Mouse (Mus musculus): Measurements from ENCODE around the gene Aspn.

Aspn gene

DNA sequence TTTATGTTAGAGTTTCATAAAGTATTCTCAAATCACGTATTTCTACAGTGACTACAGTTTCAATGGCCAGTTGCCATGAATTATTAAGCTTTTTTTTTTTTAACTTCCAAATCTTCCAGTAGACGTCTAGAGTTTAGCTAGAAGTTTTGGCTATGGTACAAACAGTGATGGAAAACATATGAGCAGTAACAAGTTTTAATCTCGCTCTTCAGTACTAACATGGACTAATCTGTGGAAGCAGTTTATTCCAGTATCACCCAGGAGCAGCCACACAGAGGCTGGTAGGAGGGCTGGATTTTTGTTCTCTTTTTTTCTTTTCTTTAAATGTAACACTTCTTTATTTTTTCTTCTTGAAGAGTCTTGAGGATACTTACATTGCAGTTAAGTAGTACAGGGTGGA is at the start of gene Aspn:
Aspn (plus strand) TSS at position 165 of the 400 bp plus-strand sequence.
- DNase-seq (ENCODE audit: low spot score): no peak

DNA sequence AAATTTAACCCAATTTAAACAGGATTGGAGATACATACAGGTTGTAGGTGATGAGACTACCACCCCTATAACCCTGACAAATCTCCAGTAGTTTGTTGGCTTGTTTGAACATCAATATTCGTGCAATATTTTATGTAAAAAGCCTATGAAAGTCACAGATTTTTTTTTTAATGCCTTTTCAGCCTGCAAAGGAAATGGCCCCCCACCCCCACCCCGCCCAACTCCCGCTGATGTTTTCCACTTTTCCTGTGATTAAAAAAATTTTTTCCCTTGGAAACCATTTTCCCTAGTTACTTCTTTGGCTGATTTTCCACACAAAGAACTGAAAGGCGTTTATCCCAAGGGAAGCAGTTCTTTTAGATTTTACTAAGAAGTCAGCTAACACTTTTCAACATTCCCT is 39.7 kb upstream of the Aspn start, which contains the start of gene Ecm2:
Ecm2 (plus strand) TSS at position 301 of the 400 bp plus-strand sequence.
- DNase-seq (ENCODE audit: low spot score): no peak

DNA sequence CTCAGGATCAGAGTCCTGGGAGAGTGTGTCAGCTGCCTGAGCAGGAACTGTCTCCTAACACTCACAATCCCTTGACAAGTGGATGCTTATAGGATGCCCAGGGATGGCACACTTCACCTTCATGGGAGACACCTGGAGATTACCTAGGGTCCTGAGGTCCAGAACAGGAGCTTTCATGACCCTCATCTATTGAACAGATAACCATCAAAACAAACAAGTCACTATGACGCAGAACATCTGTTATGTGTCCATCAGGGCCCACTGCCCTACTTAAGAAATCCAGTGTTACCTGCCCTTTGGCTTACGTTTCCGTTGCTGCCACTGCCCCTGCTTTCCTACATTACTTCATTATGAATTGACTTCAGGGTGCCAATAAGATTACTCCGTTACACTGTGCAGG is 38.5 kb upstream of the Aspn start:
- DNase-seq (ENCODE audit: low spot score): no peak

DNA sequence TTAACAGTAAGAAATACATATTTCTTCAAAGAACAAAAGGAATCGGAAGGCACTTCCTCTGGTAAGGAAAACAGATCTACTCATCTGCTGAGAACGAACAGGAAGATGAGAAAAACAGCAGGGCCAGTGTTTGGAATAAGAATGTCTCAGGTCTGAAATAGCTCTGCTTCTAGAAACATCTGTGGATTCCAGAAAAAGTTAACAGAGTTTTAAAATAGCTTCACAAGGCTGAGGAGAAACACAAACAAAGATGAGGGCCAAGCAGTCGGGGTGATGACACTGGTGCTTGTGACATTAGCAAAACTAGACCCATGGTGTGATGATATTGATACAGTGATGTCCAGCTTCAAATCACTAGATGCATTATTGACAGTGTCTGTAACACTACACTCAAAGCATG is 37.1 kb upstream of the Aspn start:
- DNase-seq (ENCODE audit: low spot score): no peak

DNA sequence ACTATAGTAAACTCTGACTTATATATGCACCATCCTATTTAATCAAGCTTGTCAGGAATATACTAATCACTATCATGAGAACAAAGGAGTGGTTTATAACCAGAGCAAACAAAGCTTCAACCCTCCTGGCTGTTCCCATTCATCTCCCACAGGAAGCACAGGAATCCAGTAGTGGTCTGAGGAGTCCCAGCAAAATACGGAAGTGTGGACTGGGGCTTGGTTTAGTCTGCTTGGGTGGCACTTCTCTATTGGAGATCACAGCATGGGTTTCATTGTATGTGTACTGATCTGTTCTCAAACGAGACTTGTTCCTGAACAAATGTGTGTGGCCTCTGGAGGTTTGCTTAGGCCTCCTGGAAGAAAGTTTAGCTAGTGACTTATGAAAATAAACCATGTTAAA is 25.5 kb upstream of the Aspn start:
- DNase-seq (ENCODE audit: low spot score): no peak

DNA sequence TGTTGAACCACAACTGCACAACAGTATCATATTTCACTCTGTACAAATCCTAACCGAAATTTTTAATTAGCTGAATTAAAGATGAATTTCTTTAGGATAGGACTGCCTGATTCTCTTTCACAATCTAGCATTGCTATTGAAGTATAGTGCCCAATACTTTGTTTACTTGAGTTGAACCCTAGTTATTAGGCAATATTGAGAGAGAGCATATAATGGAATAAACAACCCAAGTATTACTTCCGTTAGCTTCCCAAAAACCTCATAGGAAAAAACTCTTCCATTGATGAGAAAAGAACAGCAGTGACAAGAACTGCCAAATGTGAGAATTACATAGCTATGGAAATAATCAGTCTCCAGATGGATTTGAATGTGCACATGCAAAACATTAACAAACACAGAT is 18.0 kb upstream of the Aspn start:
- no peak for DNase-seq (ENCODE audit: low spot score)

DNA sequence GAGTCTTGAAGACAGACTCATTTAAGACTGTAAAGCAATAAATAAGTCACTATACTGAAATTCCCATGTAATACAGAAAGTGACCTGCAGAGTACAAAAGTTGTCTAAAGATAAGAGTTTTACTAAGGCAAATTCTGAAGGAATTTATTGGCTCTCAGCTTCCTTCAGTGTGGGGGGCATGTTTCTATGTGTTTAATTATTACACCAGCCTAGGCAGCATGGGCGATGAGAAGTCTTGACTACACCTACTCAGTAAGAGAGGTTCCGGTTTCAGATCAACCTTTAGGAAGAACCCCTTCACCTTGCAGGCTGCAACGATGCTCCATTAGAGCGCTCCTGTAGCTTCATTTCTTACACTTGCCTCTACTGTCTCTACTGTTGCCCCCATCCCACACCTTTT is 13.6 kb upstream of the Aspn start:
- no peak for DNase-seq (ENCODE audit: low spot score)

DNA sequence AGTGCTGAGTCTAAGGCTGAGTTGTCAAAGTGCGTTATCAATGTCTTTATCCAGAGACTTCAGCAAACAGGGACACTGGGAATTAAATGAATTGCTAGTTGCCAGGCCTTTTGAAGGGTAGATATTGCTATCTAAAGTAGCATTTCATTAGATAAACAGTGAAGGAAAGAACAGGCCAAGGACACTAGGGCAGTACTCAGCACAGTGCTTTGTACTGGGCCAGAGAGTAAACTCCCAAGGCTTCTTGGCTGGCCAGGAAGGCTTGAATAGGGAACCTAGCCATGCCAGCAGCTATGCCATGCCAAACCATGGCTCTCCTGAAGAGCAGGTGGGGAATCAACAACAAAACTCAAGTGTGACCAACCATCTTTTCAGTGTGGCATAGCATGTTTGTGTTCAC is 7.3 kb upstream of the Aspn start:
- no peak for DNase-seq (ENCODE audit: low spot score)

DNA sequence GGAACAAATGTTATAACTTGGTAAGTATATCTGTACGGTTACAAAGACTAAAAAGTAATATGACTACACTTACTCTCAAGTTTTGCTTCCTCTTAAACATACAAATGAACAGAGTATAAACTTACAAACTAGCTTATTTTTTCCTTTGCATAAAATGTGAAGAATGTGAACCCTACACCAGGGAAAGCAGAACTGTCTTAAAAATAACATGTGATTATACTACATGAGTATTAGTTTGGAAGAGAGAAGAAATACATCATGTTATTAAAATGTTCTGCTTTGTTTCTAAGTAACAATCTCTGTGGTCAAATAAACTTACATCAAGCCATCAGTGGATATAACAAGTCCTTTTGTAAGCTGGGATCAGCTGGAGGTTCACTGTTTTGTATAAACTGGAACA is 5.5 kb upstream of the Aspn start:
- no peak for DNase-seq (ENCODE audit: low spot score)

DNA sequence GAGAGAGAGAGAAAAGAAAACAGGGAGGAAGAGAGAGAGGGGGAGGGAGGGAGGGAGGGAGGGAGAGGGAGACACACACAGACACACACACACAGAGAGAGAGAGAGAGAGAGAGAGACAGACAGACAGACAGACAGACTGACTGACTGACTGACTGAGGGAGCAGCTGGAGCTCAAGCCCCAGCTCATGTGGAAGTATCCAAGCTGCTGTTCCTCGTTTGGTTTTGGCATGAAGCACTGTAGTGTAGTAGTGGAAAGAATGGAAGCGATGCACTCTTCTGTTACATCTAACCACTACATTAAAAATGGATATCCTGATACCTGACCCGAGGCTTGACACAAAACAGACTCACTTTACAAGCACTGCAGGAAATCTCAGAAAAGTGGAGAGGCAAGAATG is 1.4 kb downstream of the Aspn start:
- DNase-seq (ENCODE audit: low spot score): no peak

DNA sequence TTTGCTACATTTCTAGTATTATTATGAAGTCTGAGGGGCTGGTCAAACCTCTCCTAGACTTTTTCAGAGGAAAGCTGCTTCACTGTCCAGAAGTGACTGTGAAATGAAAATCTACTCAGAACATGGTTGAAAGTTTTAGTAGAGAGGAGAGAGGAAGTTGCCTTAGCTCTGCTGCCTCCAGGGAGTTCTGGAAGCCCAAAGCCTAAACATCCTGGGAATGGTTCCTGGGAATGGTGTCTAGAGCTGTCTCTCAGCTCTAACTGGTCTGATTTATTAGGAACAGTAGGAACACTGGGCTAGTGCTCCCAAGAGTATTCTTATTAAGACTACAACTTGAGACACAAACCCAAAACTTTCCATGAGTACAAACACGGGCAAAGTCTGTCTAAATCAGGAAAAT is 2.3 kb downstream of the Aspn start:
- DNase-seq (ENCODE audit: low spot score): no peak

DNA sequence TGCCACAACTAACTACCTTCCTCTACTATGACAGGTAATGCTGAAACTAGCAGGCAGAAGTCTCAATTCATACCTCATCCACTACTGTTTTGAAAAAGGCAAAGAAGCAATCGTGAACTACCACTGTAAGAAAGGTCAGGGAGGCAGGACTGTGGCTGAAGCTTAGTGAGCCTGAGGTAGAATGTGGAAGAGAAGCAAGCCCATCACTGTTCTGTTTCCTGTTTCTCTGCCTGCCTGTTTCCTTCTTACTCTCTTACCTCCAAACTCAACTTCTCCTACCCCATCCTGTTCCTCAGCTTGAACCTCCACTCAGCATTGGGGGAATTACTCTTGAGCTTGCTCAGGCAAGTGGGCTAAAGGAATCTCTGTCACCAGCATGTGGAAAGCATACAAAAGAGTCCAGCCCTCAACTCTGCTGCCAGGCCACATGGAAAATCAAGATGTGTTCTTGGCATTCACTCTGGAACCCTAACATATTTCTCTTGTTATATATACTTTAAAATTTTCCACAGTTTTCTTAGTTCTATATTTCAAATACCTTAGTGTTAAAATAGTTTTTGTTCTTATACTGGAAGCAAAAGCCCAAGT is 3.4 kb downstream of the Aspn start:
- DNase-seq (ENCODE audit: low spot score): no peak

DNA sequence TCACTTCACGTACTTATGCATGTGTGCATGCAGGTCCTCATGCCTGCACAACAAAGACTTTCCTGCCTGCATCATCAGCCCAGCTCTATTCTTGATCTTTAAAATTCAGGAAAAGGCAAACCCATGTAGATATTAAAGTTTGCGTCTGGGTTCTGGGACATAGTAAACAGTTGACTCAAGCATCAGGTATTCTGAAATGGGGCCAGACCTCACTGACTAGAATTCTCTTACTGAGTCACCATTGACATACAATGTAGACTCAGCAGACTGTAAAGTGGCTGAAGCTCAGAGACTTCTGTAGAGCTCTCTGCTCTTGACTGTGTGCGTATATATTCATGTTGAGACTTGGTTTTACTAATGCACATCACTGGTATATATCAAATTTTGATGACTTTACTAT is 5.4 kb downstream of the Aspn start:
- no peak for DNase-seq (ENCODE audit: low spot score)

DNA sequence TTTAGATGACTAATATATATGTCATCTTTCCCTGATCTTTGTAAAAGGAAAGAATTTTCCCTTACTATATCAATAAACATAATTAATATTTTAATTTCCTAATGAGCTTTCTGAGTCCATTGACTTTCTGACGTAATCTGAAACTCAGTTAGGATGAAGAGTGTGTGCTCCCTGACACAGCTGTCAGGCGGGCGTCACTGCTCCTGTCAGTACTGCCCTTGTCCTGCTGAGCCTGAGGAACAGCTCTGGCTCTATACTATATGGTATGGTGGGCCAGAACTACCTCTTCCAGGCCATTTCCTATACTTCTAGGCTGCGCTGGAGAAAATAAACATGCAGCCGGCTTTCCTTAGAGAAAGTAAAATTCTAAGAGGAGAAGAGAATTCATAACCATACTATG is 10.3 kb downstream of the Aspn start:
- DNase-seq (ENCODE audit: low spot score): no peak

DNA sequence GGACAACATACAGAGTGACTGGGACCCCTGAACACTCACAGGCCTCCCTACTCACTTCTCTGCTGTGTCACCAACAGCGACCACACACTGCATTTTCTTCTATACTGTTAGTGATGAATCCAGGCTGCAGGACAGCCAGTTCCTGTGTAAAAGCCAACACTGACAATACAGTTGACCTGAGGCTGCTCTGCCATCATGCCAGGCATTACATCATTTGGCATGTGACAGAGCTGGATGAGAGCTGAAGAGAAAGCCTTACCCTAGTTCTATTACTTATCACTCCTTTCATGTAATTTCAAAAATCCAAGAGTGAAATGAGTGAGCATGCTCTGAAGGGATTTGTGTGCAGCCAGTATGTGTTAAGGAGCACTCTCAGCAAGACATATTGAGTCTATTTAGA is 12.0 kb downstream of the Aspn start:
- DNase-seq (ENCODE audit: low spot score): no peak

DNA sequence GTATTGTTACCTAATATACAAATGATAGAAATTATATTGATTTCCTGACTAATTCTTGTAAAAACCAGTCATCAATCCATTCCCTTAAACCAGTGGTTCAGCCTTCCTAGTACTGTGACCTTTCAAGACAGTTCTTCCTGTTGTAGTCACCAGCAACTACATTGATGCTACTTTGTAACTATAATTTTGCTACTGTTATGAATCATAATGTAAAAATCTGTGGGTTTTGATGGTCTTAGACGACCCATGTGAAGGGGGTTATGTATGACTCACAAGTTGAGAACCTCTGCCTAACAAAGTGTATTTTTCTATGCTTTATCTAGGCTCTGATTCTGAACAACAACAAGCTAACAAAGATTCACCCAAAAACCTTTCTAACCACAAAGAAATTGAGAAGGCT is 12.7 kb downstream of the Aspn start:
- DNase-seq (ENCODE audit: low spot score): no peak

DNA sequence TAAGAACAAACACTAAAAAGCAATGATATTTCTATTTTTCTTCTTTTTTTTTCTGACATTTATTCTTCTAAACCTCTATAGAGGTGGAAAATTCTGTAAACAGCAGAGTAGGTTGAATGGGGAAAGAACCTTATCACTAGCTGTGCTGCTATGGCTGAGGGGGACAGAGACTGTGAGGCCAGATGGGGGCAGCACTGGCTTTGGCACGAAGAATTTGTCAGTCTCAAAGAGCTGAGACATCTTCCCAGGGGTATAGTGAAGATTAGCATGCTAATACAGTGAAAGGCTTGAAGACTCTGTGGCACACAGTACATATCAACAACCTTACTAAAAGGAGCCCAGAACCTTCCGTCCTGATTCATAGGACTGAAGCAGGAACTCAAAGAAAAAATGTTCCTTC is 14.9 kb downstream of the Aspn start:
- DNase-seq (ENCODE audit: low spot score): no peak

DNA sequence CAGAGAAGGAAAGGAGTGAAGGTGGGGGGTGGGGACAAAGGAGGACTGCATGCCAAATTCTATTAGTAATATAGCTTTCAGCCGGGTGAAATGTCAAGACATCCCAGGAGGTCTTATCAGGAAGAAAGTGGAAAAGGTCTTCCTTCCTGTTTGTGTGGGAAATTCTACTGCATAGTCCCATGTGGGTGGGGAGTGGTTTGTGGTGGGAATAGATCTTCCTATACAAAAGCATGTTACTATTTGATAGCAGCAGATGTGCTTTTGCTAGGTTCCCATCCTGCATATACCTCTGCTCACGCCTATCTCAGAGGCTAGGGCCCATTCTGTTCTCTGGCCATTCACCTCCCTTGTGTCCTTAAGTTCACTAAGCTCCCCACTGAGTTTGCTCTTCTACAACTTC is 16.6 kb downstream of the Aspn start:
- no peak for DNase-seq (ENCODE audit: low spot score)

DNA sequence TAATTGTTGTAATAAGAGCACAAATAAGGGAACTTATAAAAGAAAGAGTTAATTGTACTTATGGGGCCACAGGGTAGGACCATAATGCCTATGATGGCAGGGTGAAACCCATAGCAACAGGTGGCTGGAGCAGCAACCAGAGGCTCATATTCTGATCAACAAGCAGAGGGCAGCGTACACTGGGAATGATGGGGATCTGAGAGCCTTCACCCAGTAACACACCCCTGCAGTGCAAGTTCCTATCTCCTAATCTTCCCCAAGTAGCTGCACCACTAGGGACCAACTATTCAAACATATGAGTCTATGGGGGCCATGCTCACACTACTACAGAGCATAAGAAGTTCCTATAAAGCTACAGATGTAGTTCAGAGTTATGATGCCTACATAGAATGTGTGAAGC is 20.1 kb downstream of the Aspn start:
- DNase-seq (ENCODE audit: low spot score): no peak

DNA sequence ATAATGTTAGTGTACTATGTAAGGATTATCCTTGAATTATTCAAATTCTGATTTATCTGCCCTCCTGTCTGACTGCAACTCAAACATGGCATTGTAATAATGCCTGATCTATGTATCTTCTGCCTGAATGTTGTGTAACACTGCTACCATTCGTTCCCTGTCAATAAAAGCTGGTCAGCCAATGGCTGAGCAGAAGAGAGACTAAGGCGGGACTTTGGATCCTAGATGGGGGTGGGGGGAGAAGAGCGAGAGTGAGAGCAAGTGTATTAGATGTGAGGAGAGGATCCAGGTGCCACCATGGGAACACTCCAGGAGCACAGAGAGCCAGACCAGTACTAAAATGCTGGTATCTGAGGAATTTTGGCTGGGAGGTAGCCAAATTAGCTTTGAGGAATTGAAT is 26.1 kb downstream of the Aspn start:
- DNase-seq (ENCODE audit: low spot score): no peak

DNA sequence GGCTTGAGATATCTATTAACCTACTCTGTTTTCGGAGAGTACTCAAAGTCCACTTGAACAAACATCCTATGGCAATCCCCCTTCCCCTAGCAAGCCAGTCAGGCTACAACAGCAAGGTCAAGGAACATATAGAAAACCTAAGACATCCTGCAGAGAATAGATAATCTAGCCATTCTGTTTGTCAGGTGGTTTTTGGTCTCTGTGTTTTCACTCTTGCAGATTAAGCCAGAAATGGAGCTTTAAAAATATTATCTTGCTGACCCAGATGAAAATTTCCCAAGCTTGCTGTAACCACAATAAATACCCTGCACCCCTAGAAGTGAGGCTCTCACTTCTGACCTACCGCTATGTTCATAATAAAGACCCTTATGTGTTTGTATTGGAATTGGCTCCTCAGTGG is 27.2 kb downstream of the Aspn start:
- no peak for DNase-seq (ENCODE audit: low spot score)

DNA sequence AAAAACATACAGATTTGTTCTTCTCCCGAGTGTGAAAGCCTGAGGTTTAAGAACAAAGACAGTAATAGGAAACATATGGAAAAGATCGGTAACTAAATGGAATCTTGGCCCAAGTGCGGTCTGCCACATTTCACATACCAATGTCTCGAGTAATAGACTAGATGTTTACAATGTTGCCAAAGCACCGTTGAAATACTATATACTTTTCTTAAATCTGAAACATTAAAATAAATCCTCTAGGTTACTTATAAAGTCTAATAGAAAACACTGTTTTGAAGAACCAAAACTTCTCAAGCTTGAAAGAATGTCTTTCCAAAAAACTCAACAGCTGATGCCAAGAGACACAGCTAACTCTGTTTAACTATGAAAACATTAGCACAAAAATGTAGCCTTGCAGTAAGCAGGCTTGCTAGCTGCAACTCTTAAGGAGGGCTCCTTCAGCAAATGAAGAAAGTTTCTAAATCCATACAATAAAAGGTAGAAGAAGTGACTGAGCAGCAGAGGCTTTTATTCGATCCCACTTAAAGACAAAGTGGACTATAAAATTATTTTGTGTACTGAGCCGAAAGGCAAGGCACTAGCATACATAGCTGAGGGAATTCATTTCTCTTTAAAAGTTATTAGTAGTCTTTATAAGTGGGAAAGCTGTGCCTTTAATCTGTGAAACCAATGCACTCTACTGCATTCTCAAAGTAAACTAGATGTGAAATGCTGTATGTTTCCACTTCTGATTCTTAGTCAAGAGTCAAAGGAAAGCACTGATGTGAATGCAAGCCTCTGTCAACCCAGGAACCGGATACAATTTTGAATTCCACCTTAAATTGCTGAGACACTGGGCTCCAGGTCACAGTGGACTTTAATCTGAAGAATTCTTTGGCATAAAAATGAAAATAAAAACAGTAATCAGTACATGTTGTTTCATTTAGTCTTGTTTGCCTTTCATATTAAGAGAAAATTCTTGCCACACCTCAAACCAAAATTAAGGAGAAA is 37.6 kb downstream of the Aspn start, which contains the start of gene Omd:
Omd (plus strand) TSS at position 922 of the 990 bp plus-strand sequence.
- no peak for DNase-seq (ENCODE audit: low spot score)

DNA sequence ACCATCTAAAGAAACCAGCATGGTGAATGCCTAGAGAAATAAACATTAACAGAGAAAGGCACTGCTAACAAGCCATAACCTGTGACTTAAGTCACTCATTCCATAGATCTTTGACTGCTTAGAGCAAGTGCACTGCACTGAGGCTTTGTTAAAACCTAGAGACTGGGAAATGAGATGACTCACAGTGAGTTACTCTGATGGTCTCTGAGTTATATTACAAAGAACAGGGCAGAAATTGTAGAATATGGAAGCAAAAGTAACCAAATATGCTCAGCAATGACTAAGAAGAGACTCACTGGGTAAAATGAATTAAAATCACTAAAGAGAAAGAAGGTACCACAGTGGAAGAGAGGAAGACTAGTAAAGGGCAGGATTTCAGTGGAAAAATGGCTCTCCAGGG is 39.6 kb downstream of the Aspn start:
- DNase-seq (ENCODE audit: low spot score): no peak
